Mouse (Mus musculus) spleen, adult 2 months (tissue): ENCODE results near the gene Yipf2.

ENCODE experiments used
- CTCF ChIP-seq: fragments of 200-500 bp; IDR thresholded peaks from 2 replicates; pipeline ENCODE4 v1.5.1; 2011; ENCODE audit warnings: mild to moderate bottlenecking, inconsistent platforms; ENCODE audit not compliant: insufficient read depth, insufficient read length, insufficient replicate concordance; ENCODE audit errors: extremely low read depth
- POLR2A ChIP-seq: fragments of 200-500 bp; IDR thresholded peaks from 2 replicates; pipeline ENCODE4 v1.6.1; 2011; ENCODE audit warnings: low read depth, low read length, inconsistent platforms

DNA sequence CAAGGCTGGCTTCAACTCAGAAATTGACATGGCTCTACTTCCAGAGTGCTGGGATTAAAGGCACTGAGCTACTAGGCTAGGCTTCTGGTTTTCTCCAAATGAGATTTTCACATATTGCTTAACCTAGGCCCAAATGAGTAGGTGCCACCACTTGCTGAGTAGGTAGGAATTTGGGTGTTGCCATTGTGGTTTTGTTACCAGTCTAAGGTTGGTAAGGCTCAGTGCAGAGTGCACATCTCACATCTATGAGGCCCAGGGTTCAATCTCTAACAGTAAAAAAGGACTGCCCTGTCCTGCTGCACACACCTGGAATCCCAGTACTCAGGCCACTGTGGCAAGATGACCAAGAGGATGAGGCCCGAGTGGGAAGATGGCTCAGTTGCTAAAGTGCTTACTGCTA, 7.2 kb downstream of the Yipf2 start:
- no peak for TF ChIP-seq CTCF
- no peak for TF ChIP-seq POLR2A
